Mouse (Mus musculus): Measurements from ENCODE around the gene Kmt5a.

Kmt5a gene

DNA sequence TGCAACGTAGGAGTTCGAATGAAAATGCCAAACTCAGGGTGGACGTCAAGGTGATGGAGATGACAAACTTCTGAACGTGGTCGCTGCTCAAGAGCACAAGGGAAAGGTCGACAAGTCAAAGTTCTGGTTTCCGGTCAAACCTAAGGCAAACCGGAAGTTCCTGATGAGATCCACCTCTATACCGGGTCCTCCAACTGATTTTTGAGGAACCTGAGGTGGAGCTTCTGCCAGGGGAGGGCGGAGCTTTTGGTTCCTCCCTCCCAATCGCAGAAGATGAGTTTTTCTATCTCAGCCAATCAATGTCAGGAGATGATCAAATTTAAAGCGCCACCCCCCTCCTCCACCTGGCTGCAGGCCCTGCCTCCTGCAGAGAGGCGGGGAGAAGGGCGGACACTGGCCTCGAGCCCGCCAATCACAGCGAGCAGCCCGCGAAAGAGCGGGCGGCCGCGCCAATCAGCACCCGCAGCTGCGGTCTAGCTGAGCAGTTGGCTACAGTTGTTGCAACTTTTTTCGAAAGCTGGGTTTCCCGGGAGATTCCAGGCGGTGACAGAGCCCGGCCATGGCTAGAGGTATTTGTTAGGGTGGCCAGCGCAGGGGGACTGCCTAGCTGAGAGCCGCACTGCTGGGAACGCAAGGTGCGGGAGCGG, at the start of gene Kmt5a:
TSS of gene Kmt5a (plus strand) at position 484 of the 647 bp plus-strand sequence.
- DNase-seq (ENCODE audit: low spot score) = peak; percentile 93

DNA sequence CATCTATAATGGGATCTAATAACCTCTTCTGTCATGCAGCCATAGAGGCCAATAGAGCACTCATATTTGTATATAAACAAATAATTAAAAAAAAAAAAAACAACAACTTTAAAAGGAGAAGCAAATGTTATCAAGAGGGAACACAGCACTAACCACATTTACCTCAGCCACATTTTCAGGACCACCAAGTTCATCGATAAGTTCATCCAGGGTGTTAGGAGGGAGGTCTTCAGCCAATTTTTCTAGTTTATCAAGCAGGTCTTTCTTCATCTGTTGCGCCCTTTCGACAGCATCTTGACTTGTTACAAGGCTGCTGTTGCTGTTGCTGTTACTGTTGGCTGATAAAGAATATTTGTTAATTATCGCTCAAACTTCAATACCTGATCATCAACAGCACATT, 47.3 kb upstream of the Kmt5a start:
- no peak for DNase-seq (ENCODE audit: low spot score)

DNA sequence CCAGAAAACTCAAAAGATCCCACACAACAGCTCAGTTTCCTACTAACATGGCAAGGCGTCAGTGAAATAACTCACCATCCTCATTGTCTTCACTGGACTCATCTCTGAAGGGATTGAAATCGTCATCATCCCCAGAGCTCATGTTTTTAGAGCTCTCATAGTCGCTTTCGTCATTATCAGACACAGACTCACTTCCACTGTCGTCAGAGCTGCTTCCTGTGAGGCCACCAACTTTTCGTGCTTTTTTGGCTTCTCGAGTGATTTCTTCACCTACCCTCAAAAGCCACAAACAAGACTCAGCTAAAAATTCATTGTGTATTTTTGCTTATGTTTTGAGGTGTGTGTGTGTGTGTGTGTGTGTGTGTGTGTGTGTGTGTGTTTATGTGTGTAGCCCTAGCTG, 46.0 kb upstream of the Kmt5a start:
- DNase-seq (ENCODE audit: low spot score) = no peak

DNA sequence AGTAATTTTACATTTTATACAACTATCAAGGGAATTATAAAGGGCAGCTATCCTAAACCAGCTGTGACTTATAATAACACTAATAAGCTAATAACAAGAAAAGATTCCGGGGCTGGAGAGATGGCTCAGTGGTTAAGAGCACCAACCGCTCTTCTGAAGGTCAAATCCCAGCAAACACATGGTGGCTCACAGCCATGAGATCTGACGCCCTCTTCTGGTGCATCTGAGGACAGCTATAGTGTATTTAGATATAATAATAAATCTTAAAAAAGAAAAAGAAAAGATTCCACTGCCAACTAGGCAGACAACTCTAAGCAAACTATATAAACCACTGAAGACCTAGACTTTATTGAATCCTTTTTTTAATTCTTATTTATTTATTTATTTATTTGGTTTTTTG, 28.9 kb upstream of the Kmt5a start:
- DNase-seq (ENCODE audit: low spot score) = no peak

DNA sequence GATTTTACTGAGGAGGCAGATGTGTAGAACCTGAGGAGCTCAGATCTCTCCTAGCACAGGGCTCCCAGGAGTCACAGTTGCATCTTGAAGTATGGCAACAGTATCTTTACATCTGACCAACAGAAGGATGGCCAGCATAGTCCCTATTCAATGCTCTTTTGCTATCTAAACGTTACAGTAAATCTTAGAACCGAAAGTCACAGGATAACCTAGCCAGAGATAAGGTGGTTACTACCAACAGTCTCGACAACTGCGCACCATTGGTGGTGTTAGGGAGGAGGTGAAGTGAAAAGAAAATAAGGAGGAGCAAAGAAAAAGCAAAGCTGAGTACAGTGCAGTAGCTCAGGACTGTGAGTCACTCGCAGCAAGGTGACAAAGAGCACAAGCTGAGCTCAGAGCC, 27.6 kb upstream of the Kmt5a start:
- no peak for DNase-seq (ENCODE audit: low spot score)

DNA sequence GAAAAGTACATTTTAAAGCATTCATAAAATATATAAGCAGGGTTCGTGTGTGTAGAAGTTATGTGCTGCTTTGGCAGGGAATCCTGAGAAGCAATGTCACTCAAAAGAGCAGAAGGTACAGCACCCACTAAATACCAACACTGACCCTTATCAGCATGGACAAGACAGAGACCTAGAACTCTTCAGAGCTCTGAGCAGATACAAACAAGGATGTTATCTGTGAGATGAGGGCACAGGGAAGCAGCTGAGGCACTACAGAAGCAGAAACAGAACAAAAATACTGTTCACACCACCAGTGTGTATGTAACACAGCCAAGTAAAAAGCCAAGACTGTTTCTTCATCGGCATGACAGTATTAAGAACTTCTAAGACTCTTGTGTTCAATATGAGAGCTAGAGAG, 20.8 kb upstream of the Kmt5a start:
- no peak for DNase-seq (ENCODE audit: low spot score)

DNA sequence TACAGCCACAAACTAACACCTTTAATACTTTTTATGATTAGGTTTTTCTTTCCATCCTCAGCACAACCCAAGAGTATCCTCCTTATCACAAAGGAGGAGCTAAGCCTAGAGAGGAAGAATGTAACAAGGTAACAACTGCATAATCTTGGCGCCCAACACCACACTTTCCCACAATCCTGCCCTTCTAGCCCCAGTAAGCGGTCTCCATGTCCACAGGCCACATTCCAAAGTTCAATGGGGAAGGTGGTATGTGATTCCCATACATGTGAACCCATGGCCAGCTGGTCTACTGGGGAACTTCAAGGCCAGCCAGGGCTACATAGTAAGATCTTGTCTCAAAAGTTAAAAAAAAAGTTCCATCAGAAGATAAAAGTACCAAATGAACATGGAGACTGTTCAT, 17.9 kb upstream of the Kmt5a start:
- DNase-seq (ENCODE audit: low spot score) = no peak

DNA sequence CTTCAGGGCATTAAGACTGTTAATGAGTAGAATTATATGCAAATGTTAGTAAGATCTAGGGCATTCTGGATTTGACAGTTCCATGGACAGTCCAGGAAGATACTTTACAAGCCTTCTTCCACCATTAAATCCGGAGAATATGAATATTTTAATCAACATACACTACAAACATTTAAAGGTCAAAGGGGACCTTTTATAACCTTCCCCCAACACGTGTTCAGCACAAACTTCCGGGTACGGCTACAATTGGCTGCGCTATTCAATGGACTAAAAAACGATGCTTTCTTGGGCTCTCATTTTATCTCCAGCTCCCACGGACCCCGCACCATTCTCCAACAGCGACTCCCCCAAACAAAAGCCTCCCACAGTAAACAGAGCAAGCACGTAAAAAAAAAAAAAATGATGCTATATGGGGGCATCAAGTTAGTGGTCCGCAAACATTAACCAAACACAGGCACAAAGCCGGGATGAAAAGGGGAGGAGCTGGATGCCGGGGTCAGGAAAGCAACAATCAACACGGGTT, 15.5 kb upstream of the Kmt5a start:
- no peak for DNase-seq (ENCODE audit: low spot score)

DNA sequence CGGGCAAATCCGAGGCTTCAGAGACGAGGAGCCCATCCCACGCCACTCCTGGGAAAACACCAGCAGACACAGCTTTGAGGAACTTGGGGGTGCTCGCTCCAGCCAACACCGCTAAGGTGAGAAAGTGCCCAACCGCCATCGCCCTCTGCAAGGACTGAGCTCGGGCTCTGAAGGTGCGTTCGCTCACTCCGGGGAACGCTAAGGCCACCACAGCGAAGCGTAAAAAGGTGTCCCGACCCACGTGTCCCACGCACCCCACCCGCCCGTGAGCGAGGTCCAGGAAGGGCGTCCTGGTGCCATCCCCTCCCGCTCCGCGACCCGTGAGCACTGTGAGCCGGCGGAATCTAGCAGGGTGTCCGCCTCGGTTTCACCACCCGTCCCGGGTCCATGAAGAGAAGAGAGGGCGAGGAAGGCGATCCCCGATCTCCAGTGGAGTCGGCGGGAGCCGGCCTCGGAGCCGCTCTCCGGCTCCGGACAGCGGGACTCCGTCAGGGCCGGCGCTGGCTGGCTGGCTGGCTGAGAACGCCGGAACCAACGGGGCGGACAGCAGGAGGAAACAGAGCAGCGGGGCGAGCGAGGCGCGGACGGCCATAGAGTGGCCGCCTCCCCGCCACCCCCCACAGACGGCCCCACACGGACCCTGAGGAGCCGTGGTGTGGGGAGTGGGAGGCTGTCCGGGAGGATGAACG, 14.9 kb upstream of the Kmt5a start:
- no peak for DNase-seq (ENCODE audit: low spot score)

DNA sequence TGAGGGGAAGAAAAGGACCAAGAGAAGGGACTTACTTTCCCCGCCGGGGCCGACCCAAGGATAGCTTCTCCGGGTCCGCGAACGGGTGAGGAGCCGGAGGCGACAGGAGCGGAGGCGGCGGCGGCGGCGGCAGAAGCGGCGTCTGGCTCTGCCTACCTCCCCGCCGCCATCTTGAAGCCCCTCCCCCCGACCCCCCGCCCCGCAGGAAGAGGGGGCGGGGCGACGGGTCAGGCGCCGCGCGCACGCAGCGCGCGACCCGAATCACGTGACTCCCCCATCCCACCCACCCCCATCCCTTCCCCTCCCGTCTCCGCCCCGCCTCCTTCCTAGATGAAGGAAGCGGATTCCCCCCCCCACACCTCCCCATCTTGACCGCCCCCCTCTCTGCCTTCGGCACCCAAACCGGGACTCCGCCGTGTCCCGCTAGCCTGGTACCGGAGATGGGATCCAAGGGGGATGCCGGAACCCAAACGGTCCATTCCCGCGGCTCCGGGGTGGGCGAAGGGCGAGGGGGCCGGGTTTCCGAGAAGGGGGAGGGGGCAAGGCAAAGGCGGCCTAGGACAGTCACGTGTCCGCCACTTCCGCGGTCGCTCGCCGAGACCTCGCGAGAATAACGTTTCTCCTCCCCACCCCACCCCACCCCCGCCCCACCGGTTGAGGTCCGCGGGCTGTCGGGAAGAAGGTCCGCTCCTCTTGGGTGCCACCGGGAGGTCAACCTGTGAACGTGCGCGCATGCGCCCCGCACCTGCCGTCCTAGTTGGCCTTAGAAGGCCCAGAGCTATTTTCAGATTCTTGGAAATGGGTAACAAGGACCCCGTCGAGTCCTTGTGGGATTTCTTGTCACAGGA, 14.1 kb upstream of the Kmt5a start, which contains the start of gene Sbno1:
TSS of gene Sbno1 (minus strand) at position 590 of the 848 bp plus-strand sequence.
- peak; percentile 90 for DNase-seq (ENCODE audit: low spot score)

DNA sequence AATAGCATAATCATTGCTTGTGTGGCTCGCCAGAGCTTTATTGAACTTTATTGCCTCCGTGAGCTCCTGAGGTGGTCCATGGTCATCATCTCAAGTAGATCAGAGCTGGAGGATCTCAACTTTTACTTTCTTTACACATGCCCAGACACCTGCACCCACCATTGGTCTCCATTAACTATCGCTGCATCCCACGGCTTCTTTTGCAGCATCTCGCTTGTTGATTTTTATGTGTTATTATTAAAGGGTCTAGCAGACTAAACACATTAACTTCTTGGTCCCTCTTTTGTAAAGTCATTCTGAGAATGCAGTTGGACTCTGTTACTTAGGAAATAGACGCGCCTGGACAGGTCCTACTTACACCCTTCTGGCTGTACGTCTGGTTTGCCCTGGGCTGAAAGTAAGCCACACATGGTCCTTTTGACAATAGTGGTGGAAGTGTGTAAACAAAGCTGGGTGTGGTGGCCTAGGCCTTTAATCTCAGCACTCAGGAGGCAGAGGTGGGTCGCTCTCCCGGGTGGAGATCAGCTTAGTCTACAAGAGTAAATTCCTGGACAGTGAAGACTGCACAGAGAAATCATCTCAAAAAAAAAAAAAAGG, 13.2 kb upstream of the Kmt5a start:
- no peak for DNase-seq (ENCODE audit: low spot score)

DNA sequence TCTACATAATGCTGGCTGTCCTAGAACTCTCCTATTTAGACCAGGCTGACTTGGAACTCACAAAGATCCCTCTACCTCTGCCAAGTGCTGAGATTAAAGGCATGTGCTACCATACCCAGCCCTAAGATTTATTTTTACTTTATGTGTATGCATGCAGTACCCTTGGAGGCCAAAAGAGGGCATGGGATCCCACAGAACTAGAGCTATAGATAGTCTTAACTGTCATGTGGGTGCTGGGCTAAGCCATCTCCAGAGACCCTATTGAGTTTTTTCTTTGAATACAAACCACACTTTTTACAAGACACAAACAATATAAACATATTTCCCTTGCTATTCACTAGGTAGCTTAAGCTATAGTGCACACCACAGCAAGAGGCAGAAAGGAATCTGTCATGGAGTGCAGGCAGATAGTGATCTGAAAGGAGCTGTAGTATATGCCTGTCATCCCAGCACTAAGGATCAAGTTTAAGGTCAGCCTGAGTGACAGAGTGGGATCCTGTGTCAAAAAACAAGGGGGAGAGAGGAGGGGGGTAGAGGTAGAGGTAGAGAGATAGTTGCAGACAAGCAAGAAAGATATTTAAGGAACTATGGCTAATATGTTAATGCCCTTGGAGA, 7.2 kb upstream of the Kmt5a start:
- peak; percentile 78 for DNase-seq (ENCODE audit: low spot score)

DNA sequence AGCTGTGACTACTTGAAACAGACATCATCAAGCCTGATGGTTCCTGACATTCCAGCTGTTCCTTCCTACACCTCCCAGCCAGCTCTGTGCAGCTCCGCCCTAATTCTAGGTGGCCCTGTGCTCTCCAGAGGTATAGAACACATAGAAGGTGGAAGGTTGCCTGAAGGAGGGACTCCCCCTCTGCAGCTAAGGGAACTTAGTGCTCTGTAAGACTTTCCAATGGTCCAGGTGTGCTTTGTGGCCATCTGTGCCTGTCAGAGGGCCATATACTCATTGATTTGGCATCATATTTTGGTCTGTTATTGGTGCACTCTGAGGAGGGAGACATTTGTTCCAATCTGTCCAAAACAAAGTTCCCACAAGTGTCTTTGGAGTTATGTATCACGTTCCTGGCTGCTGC, 6.7 kb upstream of the Kmt5a start:
- DNase-seq (ENCODE audit: low spot score) = no peak

DNA sequence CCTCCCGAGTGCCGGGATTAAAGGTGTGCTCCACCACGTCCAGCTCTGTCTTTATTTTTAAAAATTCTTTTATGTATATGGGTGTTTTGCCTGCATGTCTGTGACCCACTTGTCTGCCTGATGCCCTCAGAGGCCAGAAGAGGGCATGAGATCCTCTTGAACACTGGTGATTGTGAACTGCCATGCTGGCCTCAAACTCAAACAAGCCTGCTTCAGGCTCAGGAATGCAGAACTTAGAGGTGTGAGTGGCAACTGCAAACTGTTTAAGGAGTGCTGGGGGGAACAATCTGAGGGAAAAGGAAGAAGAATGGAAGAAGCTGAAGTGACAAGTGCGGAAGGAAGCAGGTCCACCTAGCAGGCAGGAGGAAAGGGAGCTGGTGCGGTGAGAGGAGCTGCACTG, 1.5 kb upstream of the Kmt5a start:
- no peak for DNase-seq (ENCODE audit: low spot score)

DNA sequence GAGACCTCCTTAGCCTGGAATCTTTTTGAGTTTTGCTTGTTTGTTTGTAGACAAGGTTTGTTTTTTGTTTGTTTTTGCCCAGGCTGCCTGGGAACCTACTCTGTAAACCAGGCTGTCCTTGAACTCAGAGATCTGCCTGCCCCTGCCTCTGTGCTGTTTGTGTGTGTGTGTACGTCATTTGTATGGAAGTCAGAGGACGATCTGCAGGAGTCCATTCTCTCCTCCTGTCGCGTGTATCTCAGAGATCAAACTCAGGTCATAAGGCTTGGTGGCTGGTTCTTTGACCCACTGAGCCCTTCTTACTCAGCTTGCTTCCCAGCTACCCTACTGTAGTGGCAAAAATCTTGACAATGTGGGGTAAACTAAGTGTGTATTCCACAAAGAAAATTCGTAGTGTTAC, 984 bp upstream of the Kmt5a start:
- no peak for DNase-seq (ENCODE audit: low spot score)

DNA sequence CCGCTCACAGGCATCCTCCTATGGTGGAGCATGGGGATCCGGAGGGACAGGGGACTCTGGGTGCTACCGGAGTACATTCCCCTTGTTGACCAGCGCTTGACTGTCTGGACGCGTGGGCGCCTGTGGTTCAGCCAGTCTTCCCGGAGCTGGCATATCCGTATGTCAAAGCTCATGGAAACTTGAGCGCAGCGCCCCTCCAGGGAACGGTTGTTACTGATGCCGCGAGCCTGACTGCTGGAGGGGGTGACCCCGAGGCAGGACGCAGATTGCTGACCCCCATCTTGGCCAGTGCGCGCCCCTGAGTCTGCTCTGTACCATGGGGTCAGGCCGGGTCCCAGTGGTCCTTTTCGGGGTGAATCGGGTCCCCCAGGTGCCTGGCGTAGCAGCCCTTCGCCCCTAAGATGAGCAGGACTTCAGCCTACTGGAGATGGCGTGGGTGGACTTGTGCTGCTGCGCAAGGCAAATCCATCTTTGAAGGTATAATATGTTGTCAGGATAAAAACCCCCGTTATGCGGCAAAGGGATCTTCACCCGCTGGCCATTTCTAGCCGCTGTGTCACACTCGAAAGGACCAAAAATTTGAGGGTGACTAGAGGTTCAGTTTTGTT, 468 bp downstream of the Kmt5a start:
- DNase-seq (ENCODE audit: low spot score) = no peak

DNA sequence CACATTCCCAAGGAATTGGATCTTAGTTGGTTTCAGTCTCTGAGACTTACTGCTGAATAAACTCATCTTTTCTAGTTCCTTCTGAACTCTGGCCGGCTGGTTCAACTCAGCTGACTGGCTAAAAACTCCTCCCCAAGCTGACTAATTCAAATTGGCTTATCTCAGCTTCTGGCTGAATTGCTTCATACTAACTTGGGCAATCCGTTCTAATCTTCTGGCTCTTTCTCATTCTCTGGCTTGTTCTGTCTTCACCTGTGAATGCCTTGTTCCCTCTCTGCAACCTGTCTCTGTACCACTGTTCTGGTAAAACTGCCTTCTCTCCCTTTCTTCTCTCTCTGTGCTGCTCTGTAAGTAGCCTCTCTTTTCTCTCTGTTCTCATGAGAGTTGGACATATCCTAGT, 2.9 kb downstream of the Kmt5a start:
- no peak for DNase-seq (ENCODE audit: low spot score)

DNA sequence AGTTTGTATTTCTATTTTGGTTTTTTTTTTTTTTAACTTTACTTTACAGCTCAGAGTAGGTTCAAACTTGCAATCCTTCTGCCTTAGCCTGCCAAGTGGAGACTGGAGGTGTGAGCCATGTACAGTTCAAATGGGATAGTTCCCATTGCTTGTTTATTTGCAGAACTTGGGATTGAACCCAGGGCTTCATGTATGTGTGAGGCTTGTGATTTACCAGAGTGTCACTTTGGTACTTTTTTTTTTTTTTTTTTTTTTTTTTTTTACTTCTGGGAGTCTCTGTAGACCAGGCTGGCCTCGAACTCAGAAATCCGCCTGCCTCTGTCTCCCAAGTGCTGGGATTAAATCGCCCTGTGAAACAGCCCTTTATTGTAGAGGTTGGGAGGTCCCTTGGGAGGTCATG, 4.5 kb downstream of the Kmt5a start:
- no peak for DNase-seq (ENCODE audit: low spot score)

DNA sequence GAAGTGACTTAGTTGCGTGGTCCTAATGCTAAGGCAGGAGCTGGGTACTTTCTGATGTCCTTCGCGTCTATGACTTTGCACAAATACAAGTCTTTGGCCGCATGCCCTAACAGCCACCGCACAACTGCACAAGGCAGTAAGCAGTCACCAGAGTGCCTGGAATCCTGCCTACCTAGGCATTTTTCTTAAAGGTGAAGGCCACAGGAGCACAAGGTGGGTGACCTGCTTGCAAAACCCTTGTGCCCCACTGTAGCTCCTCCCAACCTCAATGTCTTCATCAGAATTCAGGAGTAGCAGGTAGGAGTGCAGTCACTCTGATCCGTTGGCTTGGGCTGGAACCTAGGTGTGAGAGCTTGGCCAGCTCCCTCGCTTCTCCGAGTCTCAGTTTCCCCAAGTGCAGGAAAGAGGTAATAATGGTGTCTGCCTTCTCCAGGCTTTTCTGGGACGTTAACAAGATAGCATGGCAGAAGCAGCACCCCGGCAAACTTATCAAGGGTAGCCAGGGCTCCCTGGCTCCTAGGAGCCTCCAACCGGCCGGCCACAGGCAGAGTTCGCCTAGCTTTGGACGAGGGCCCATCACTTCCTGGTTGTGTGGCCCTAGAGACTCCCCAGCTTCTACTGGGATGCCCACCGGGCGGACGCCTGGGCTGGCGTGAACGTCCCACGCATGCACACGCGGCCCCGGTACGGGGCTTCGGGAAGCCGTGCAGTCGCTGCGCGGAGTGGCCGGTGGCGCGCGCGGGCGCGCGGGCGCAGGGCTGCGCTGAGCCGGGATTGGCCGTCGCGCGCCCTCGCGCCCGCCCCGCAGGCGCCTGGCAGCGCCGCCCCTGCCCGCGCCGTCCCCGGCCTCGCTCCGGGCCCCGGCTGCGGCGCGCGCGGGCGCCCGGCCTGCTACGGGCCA, 5.2 kb downstream of the Kmt5a start:
- no peak for DNase-seq (ENCODE audit: low spot score)

DNA sequence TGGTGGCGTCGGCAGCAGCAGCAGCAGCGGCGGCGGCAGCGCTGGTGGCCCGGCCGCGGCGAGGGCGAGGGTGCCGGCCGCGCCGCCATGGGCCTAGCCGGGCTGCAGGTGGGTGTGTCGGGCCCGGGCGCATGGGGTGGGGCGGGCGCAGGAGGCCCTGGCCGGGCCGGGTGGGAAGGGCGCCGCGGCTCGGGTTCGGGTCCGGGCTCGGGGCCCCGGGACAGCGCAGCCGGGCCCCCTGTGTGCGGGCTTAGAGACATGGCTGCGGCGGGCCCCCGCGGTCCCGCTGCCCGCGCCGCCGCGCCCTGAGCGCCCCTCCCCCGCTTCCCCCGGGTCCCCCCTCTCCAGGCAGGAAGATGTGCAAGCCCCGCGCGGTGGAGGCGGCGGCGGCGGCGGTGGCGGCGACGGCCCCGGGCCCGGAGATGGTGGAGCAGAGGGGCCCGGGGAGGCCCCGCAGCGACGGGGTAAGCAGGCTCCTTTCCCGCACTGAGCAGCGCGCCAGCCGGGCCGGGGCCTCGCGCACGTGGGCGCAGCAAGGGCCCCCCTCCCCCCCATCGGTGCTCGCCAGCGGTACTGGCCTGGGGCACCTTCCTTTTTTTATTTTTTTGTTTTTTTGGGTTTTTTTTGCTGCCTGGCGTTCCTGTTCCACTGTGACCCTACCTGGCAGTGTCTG, 6.0 kb downstream of the Kmt5a start:
- DNase-seq (ENCODE audit: low spot score) = no peak
